In the genomic region with DNA sequence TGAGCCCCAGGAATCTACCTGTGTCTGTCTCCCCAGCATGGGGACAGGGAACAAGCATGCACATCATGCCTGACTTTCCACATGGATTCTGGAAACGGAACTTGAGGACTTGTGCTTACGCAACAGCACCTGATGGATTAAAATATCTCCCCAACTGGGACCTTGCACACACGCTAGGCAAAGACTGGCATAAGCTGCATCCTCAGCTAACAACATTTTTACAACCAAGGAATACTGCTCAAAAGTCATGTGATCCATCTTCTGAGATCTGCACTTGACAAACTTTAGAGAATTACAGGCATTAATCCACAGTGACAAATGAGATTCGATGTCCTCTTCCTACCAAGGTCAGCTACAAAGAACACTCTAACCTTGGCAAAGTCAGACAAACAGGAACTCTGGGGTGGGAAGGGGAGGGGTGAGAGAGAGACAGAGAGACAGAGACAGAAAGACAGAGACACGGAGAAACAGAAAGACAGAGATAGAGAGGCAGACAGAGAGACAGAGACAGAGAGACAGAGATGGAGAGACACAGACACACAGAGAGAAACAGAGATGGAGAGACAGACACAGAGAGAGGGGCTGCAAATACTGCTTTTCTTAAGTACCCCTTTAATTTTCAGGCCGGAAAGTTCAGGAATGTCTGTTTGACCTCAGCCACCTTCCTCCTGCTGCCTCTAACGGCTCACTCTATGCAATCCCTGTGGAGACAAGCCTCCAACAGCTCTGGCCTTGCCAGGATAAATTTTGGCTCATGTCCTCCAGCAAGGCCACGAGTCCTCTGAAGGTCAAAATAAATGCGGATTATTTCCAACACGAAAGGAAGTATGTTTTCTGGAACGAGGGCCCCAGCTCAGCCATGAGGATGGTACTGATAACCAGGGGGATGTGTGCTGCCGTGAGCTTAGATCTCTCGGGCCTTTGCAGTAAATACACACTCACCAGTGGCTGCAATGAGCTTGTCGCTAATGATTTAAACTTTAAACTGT, we compare ENCODE assay signal across 9 mouse cellular contexts. TPM values are rescaled to one million over a fixed set of nuclear protein-coding genes. Genes with fewer than 3 reads are reported as not detected.
DNase-seq lines count a peak whose midpoint lies in the region; ATAC-seq lines count a peak whose summit lies in the region.
"Had no signal": no experiment of that assay in that cellular context is flagged by ENCODE, and none has a peak within 500 bp of the region (broad histone marks: within the 10 kb centered on the region; RNA-seq: fewer than 3 reads in every experiment).

No protein-coding gene starts in this region.

- H3K4me1 ChIP-seq in midbrain, embryonic 10.5 days = peaks cover 48% of the 10 kb centered on the region
- no peaks in the 10 kb centered on the region; the same call in 1 of the 2 replicates for H3K4me1 ChIP-seq in midbrain, embryonic 16.5 days (ENCODE audit: control insufficient read depth, insufficient read depth, low read length)
- H3K4me1 ChIP-seq in heart, embryonic 16.5 days (ENCODE audit: control insufficient read depth, insufficient read depth, low read length) = peaks cover 54% of the 10 kb centered on the region
- peaks cover 79% of the 10 kb centered on the region for H3K4me1 ChIP-seq in limb, embryonic 12.5 days (replicated peaks)
- peaks cover 40% of the 10 kb centered on the region for H3K4me1 ChIP-seq in stomach, embryonic 14.5 days (ENCODE audit: control insufficient read depth, insufficient read depth, low read length)

- H3K36me3 ChIP-seq in midbrain, embryonic 10.5 days = no peaks in the 10 kb centered on the region
- no peaks in the 10 kb centered on the region for H3K36me3 ChIP-seq in midbrain, embryonic 16.5 days (ENCODE audit: control insufficient read depth, insufficient read depth, low read length)
- no peaks in the 10 kb centered on the region for H3K36me3 ChIP-seq in heart, embryonic 16.5 days (ENCODE audit: control insufficient read depth, insufficient read depth)
- H3K36me3 ChIP-seq in limb, embryonic 12.5 days = no peaks in the 10 kb centered on the region
- no peaks in the 10 kb centered on the region for H3K36me3 ChIP-seq in stomach, embryonic 14.5 days (ENCODE audit: control insufficient read depth, insufficient read depth, low read length)

- no peak overlapping the region for H3K4me2 ChIP-seq in midbrain, embryonic 16.5 days (ENCODE audit: low read length)
- H3K4me2 ChIP-seq in heart, embryonic 16.5 days (ENCODE audit: low read depth, low read length) = 0 out of 2 replicates have a peak overlapping the region, but pooled peaks have one; percentile 19
- no peak overlapping the region for H3K4me2 ChIP-seq in limb, embryonic 12.5 days
- H3K4me2 ChIP-seq in stomach, embryonic 14.5 days (replicated peaks; ENCODE audit: low read depth, low read length) = no peak overlapping the region

- peak overlapping the region; percentile 24; the same call in 1 of the 2 replicates for H3K27ac ChIP-seq in midbrain, embryonic 10.5 days (replicated peaks)
- no peak overlapping the region for H3K27ac ChIP-seq in midbrain, embryonic 16.5 days (ENCODE audit: low read length)
- H3K27ac ChIP-seq in heart, embryonic 16.5 days (ENCODE audit: low read length) = peak overlapping the region; percentile 84
- peak overlapping the region; percentile 57; the same call in 1 of the 2 replicates for H3K27ac ChIP-seq in limb, embryonic 12.5 days
- H3K27ac ChIP-seq in stomach, embryonic 14.5 days (ENCODE audit: low read length) = peak overlapping the region; percentile 52; the same call in 1 of the 2 replicates

- intact Hi-C loops in left cerebral cortex, postnatal 25 days (cut with DNase I) = no loop called here

- H3K9me3 ChIP-seq in midbrain, embryonic 10.5 days (replicated peaks) = no peaks in the 10 kb centered on the region
- H3K9me3 ChIP-seq in midbrain, embryonic 16.5 days (replicated peaks; ENCODE audit: control insufficient read depth, low read length, poor library complexity, severe bottlenecking) = no peaks in the 10 kb centered on the region
- no peaks in the 10 kb centered on the region for H3K9me3 ChIP-seq in heart, embryonic 16.5 days (replicated peaks; ENCODE audit: control insufficient read depth, low read length)
- no peaks in the 10 kb centered on the region for H3K9me3 ChIP-seq in limb, embryonic 12.5 days
- no peaks in the 10 kb centered on the region for H3K9me3 ChIP-seq in stomach, embryonic 14.5 days (ENCODE audit: control insufficient read depth, low read depth, low read length)

- 79% methylated on average over 14 of the region's 14 CpGs for WGBS in midbrain, embryonic 10.5 days
- WGBS in midbrain, embryonic 16.5 days = 68% methylated on average over 14 of the region's 14 CpGs
- WGBS in heart, embryonic 16.5 days = 30% methylated on average over 14 of the region's 14 CpGs
- WGBS in limb, embryonic 12.5 days = 49% methylated on average over 14 of the region's 14 CpGs
- 37% methylated on average over 14 of the region's 14 CpGs for WGBS in stomach, embryonic 14.5 days

- DNase-seq in midbrain, embryonic 10.5 days (ENCODE audit: low spot score) = no peak
- no peak for DNase-seq in left cerebral cortex, postnatal 25 days (ENCODE audit: low spot score in 2 of 2)
- DNase-seq in T-cell, adult 2 months (ENCODE audit: low spot score) = no peak

- H3K4me3 ChIP-seq in midbrain, embryonic 10.5 days = no peak overlapping the region
- H3K4me3 ChIP-seq in midbrain, embryonic 16.5 days (ENCODE audit: low read depth, low read length) = no peak overlapping the region
- no peak overlapping the region for H3K4me3 ChIP-seq in heart, embryonic 16.5 days (ENCODE audit: low read length)
- no peak overlapping the region for H3K4me3 ChIP-seq in limb, embryonic 12.5 days (replicated peaks)
- H3K4me3 ChIP-seq in stomach, embryonic 14.5 days (ENCODE audit: low read depth, low read length) = no peak overlapping the region

- no peak overlapping the region for H3K9ac ChIP-seq in midbrain, embryonic 16.5 days (ENCODE audit: low read depth, low read length)
- H3K9ac ChIP-seq in heart, embryonic 16.5 days (ENCODE audit: low read length) = peak overlapping the region; percentile 64
- no peak overlapping the region for H3K9ac ChIP-seq in limb, embryonic 12.5 days (replicated peaks)
- no peak overlapping the region for H3K9ac ChIP-seq in stomach, embryonic 14.5 days (replicated peaks; ENCODE audit: low read depth, low read length)

- H3K27me3 ChIP-seq in midbrain, embryonic 10.5 days (ENCODE audit: low read depth, poor library complexity, severe bottlenecking) = no peaks in the 10 kb centered on the region
- H3K27me3 ChIP-seq in midbrain, embryonic 16.5 days (ENCODE audit: control insufficient read depth, insufficient read depth, low read depth, low read length) = no peaks in the 10 kb centered on the region
- no peaks in the 10 kb centered on the region for H3K27me3 ChIP-seq in heart, embryonic 16.5 days (ENCODE audit: control insufficient read depth, insufficient read depth, low read length)
- peaks cover 12% of the 10 kb centered on the region for H3K27me3 ChIP-seq in limb, embryonic 12.5 days
- H3K27me3 ChIP-seq in stomach, embryonic 14.5 days (ENCODE audit: control insufficient read depth, insufficient read depth, low read length) = no peaks in the 10 kb centered on the region
- H3K27me3 ChIP-seq: CH12.LX had no signal

- ATAC-seq in midbrain, embryonic 16.5 days = no peak
- peak; percentile 74 for ATAC-seq in heart, embryonic 16.5 days (replicated peaks; ENCODE audit: extremely low read depth, insufficient read depth, low FRiP score)
- no peak for ATAC-seq in limb, embryonic 12.5 days (ENCODE audit: insufficient number of reproducible peaks, insufficient read depth, low FRiP score, low TSS enrichment, low read depth)
- no peak for ATAC-seq in stomach, embryonic 14.5 days (ENCODE audit: insufficient number of reproducible peaks, insufficient read depth, low FRiP score, low read depth)
- no peak for ATAC-seq in cerebellum, adult (ENCODE audit: insufficient number of reproducible peaks, low FRiP score, low TSS enrichment)

RNA-seq across cellular contexts. Expression of a gene that starts 55.8 kb away (rescaled TPM):
- polyA plus RNA-seq in midbrain, embryonic 10.5 days (2016; fragmentation: Nextera tagmentation; extraction: Ambion mirVana) = 7.2 and 7.4 TPM in 2 replicates
- polyA plus RNA-seq in midbrain, embryonic 16.5 days (2015; fragmentation: Nextera tagmentation; extraction: Ambion mirVana) = 3.5 and 4.3 TPM in 2 replicates
- 20.1 and 23.2 TPM in 2 replicates for polyA plus RNA-seq in heart, embryonic 16.5 days (2015; fragmentation: Nextera tagmentation; extraction: Ambion mirVana)
- 17.5 and 20.3 TPM in 2 replicates for polyA plus RNA-seq in limb, embryonic 12.5 days (2016; fragmentation: Nextera tagmentation; extraction: Ambion mirVana)
- 34.4 and 34.5 TPM in 2 replicates for polyA plus RNA-seq in stomach, embryonic 14.5 days (2014; fragmentation: Nextera tagmentation; extraction: Ambion mirVana)
- 1 to 10 TPM; 7.8 to 9.9 TPM for total RNA-seq in left cerebral cortex, postnatal 25 days (2021)
